Mouse (Mus musculus): Measurements from ENCODE around the gene Eif4b.

DNA sequence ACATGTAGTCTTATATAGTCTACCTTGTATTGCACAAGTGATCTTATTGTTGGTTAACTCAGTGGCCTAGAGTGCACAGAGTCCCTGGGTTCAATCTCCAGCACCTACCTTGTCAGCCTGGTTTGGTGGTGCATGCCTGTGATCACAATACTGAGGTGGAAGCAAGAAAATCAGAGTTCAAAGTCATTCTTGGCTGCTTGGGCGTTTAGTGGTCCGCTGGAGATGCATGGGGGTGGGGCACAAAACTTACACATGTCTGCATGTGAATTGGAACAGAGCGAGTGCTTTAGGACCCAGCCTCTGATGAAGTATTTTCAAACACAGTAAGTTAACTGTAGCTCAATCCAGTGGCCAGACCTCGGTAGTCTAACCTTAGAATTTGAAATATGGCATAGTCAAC is 5.6 kb downstream of the Eif4b start:
- TF ChIP-seq POLR2A (IDR thresholded peaks at IDR 0.05; ENCODE audit: extremely low read depth, insufficient read depth, low read length): no peak
- no peak for TF ChIP-seq CTCF (IDR thresholded peaks at IDR 0.05; ENCODE audit: low read depth, low read length)
